Mouse (Mus musculus) E14TG2a.4 (cell line): ENCODE measurements around the gene Calcr.

Source experiments
- CTCF ChIP-seq: conservative IDR thresholded peaks from 2 replicates; pipeline ENCODE4 v1.5.1; 2014; ENCODE audit warnings: low read length
- NANOG ChIP-seq: IDR thresholded peaks from 2 replicates; pipeline ENCODE4 v1.6.1; 2014; ENCODE audit warnings: borderline replicate concordance, low read length, mixed read lengths
- POU5F1 ChIP-seq: IDR thresholded peaks from 2 replicates; pipeline ENCODE4 v1.6.1; 2014; ENCODE audit warnings: low read length, borderline replicate concordance

- TF ChIP-seq CTCF (no peak), POU5F1 (no peak), NANOG (no peak)
These were observed 34.2 kb downstream of the Calcr start for GRCm38 (mm10) chr6:3730246-3730867.
